Mouse (Mus musculus): ENCODE results near the gene Tspan8.
"Not testable (repeated sequence)": the region's sequence is repeated elsewhere in the genome, so short reads cannot be mapped to it uniquely, and the experiment has no call there.

Gene Tspan8

DNA sequence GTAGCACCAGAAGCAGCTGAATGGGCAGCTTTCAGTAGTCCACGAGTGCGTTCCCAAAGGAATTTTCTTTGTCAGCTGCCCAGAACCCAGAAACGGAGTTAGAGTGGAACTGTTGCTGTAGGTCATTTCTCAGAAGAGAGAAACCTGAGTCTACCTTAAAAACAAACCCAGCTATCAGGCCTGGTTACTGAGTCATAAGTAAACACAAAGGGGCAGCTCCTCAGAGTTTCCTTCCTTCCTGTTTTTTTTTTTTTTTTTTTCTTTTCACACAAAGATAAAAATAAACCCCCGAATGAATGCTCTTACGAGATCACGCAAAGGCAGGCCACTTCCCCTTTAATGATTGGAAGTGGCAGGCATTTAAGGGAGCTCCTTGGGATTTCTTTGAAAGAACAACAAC lies at the start of gene Tspan8:
TSS of gene Tspan8 (plus strand) at position 322 of the 400 bp plus-strand sequence.
- no peak for DNase-seq (ENCODE audit: low read depth)

DNA sequence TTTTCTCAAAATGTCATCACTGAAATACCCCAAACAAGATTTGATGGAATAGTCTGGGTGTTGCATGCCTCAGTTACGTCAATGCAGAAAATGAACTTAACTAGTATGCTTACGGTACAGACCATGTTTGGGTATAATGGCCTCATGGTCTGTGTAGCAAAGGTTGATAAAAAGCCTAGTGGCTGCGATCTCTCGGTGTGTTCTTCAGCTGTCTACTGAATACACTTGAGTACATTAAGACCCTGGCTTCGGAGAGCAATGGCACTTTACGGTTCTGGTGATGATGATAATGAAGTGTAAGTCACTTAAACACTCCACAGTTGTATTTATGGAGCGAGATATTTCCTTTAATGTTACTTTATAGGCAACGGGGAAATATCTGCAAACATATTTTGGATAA lies 46.6 kb upstream of the Tspan8 start:
- no peak for DNase-seq (ENCODE audit: low read depth)

DNA sequence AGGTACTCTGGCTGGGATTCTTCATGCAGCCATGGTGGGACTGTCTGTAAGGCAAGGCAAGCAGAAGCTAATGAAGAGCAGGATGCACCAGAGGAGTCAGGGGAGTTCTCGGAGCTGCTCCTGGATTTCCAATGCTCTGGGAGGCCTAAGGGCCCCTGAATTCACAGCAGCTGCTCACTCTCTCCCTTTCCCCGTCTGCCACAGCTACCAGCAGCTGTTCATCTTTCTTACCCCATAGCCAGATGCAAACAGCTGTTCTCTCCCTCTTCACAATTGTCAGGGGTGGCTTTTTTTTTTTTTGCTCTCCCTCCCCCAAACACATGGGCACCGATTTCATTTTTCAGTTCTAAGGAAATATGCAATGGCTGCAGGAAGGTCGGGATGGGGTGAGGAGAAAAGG lies 42.2 kb upstream of the Tspan8 start:
- DNase-seq (ENCODE audit: low read depth) = no peak

DNA sequence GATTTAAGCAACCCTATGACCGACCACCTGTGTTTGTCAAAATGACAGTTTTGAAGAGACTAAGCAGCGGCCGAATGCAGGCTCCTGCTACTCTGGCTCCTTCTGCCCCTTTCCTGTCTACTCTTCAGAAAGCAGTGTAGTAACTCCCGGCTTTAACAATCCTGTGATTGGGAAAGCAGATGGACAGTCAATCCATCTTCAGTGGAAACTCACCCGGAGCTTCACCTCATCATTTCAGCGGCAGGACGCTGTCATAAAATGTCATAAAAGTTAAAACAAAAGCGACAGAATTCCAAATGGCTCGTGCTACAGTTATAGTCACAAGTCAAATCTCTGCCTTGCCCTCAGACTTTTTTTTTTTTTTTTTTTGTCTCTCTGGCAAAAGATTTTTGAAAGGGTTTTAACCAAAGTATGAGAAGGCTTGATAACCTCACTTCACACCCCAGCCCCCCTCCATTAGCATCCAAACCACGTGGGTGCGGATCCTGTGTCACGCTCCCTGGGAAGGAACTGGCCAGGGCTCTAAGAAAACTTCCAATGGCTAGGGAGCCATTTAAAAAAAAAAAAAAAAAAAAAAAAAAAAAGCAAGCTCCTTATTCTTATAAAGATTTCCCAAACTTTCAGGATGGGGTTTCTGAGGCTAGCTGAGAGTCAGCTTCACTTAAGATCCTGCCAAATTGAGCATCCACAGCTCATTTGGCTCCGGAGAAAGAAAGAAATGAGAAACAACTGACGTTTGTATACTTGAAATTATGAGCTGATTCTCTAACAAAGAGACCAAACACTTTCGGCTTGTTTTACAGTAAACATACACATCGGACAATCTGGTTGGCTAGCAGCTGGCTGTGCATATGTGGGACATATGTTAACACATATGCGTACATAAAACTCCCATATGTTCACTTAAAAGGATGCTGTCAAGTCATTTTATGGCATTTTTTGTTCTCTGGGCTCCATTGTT lies 40.4 kb upstream of the Tspan8 start:
- no peak for DNase-seq (ENCODE audit: low read depth)

DNA sequence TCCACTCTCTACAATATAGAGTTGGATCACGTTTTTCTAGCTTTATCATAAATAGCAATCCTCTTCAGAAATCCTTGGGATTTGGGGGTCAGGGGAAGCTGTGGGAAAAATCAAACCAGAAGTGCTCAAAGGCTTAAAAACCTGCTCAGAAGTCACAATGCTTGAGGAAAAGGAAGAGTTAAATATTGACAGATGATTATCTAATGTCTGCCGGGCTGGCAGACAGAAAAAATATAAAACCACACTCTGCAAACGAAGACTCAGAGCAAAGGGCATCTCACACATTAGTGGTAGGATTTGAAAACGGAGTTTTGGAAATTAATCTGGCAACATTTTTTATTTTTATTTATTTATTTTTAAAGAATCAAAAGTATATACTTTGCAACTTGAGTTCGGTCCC lies 39.3 kb upstream of the Tspan8 start:
- DNase-seq (ENCODE audit: low read depth) = no peak

DNA sequence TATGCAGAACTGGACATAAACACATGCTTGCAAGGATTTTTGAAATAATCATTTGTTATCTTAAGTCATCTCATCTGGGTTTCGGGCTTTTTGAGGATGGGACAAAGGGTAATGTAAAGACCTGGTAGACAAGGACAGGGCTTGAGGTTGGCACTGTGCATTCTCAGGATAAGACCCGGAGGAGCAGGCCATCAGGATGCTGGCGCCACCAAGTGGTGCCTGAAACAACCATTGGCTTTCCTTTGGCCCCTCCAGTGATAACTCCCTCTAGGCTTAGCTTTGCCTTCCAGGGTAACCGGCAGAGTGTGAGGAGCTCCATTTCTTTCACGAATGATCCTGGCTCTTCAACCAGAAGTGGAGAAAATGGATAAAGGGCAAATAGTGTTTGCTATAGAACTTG lies 38.0 kb upstream of the Tspan8 start:
- DNase-seq (ENCODE audit: low read depth) = no peak

DNA sequence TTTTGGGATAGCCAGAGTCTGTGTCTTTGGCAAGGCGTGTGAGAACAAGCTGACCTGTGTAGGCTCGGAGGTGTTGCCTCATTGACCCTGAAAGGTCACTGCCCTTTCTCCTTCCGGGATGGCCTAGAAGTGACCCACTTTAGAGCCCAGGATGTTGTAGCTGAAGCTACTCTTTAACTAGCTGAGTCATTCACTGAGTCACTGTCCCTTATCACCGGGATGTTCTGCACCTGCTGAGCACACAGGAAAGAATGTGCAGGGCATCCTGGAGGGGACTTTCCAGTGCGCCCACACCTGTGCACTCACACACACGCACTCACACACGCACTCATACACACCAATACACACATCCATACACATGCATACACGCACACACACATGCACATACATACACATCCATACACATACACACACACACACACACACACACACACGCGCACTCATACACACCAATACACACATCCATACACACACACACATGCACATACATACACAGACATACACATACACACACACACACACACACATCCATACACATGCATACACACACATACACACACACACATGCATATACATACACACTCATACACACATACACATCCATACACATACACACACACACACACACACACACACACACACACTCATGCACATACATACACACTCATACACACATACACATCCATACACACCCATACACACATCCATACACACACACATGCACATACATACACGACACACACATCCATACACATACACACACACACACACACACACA lies 36.2 kb upstream of the Tspan8 start:
- DNase-seq (ENCODE audit: low read depth) = no peak

DNA sequence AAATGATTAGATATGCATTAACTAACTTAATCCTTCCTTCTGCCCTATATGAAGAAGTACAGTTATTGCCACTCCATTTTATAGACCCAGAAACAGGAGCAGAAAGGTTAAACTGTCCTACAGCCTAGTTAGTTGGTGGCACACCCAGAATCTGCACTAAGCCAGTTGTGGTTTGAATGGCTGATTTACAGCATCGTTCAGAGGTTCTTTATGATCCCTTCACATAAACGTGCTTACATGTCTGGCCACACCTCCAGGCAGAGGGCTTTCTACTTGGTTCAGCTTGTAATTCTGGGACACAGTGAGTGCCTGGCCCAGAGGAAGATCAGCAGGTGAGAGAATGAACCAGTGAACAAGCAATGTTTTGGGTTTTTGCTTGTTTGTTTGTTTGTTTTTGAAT lies 33.4 kb upstream of the Tspan8 start:
- DNase-seq (ENCODE audit: low read depth) = no peak

DNA sequence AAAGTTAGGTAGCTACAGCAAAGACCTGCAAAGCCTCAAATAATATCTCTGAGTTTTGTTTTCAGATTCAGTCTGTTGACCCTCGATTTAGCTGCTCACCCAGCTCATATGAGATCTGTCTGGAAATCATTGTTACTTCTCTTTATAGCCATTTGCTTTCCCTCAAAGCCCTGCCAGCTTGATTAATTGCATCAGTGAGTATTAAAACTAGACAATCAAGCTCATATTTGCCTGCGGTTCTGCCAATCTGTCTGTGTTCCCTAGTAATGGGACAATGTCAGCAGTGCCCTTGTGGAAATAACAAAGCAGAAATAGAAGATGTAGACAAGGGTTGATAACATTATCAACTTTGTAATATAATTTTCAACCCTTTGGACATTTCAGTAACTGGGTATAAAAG lies 25.8 kb upstream of the Tspan8 start:
- no peak for DNase-seq (ENCODE audit: low read depth)

DNA sequence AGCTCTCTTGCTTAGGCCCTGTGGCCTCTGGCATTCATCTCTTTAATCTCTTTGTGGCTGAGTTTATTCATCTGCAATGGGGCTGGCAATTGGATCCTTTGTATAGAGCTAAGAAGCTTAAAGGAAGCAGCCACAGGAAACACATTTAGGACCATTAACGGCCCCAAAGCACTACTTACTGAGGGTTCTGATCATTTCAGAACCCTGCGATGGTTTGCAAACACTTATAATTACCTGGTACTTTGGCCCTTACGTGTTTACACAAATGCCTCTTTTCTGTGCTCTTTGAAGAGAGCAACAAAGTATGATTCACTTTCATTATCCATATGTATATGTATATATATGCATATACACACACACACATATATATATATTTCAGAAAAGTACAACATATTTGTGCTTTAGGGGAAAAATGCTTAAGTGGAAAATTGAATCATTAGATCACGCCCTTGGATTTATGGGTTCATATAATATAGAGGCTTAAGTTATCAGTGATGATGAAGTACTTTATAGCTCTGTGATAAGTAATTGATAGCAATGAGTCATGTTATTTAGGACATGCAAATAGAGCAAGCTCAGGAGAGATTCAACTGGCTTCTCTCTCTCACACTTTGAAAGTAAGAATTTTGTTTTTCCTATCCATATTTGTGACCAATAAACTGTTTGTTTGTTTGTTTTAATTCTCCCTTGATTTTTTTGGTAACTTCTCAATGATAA lies 20.4 kb upstream of the Tspan8 start:
- no peak for DNase-seq (ENCODE audit: low read depth)

DNA sequence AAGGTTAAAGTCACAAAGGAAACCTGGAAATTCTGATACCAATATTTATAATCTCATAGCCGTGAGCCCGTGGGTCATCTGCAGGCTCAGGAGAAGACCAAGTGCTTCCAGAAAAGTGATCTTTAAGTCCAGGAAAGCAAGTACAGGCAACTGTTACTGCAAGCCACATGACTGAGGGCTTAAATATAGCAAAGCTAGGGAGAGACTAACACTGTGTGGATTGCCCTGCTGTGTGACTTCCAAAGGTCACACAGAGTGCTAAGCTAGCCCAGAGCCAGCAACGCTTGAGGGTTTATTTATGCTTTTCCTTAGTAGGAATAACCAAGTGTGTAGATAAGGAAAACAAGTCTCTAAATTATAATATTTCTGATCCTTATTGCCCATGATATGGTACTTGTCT lies 15.2 kb upstream of the Tspan8 start:
- DNase-seq (ENCODE audit: low read depth) = no peak

DNA sequence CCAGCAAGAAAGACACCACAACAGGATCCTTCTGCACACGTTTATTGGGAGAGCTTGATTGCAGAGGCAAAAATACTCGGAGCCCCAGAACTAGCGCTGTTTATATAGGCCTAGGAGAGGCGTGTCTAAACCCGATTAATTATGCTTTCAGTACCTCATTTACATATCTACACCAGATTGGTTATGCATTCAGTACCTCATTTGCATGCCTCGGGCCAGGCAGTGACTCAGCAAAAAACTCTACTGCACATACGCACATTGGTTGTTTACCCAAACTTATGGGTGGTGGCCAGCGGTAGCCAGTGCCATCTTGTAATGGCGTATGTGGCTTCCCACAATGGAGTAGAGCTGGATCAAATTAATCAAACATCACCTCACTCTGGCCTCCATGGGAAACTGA lies 13.6 kb upstream of the Tspan8 start:
- DNase-seq (ENCODE audit: low read depth) = not testable (repeated sequence)

DNA sequence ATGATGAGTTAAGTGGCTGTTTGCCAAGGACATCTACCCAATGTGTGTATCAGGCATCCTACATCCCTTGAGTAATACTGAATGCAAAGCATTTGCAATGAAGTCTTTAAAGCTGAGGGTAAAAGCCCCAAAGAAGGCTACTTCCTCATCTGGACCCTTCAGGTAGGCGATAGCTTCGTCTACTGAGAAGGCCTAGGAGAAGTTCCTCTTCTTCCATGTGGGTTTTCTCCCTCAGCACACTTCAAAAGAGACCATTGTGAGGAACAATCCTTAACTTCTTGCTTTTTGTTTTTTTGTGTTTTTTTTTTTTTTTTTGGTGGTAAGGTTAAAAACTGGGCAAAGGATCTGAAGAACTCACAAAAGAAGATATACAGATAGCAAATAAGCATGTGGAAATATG lies 12.9 kb upstream of the Tspan8 start:
- DNase-seq (ENCODE audit: low read depth) = no peak

DNA sequence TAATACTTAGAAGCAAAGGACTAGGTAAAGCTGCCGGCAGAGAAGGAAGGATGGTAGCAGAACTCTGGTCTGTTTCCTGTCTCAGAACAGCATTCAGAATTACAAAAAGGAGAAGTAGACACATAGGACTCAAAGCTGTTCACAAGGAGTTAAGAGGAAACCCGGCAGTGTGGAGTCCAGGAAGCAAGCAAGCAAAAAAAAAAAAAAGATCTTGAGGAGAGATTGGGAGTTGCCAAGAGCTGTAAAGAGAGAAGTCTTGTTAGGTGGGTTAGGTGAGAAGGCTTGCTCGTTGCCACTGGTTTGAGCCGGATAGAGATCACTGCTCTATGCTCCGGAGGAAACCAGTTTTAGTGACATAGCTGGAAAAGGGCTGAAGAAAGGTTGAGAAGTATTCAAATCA lies 10.6 kb upstream of the Tspan8 start:
- DNase-seq (ENCODE audit: low read depth) = no peak

DNA sequence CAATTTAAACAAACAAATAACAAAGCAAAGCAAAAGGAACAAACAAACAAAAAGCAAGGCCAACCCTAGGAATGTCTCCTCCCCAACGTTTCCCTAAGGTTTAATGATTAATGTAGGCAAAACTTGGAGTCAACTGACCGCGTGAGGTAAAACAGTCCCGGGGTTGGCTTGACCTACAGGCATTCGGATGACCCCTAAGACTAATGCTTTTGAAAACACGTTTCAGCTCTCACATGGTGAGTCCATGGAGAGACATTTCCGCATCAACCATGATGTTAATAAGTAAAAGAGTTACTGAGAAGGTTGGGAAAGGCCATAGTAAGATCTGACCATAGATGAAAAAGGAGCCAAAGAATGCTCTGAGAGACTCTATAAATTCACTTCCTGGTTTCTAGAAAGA lies 7.5 kb upstream of the Tspan8 start:
- DNase-seq (ENCODE audit: low read depth) = no peak

DNA sequence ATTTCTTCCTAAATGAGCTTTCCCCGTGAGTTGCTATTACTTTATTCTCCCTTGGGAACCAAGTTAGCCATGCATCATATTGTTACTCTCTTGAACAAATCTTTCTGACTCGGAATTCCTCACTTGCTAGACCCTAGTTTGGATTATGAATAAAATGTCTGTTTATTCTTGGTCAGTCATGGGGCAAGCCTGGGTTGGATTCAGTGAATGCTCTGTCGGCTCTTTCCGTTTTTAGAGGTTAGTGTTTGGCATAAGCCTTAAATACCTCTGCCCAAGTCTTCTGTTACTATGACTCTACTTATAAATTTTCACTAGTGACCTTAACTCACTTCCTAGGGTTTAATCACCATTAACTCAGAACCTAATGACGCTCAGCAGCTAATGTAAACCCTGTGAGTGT lies 5.1 kb upstream of the Tspan8 start:
- DNase-seq (ENCODE audit: low read depth) = no peak

DNA sequence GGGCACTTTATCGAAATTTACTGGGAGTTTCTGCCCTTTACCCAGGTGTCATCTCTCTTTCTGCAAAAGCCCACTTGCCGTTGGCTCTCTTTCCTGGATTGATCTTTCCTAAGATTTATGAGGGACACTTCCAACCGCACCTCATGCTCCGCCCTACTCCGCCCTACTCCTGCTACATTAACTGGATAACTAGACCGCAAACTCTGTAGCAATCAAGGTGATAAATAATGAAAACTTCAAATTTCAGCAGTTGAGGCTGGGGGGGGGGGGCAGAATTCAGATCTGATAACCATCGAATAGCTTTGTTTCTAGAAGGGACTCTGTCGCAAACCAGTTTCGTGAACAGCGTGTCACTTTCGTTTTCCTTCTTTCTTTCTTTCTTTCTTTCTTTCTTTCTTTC lies 1.8 kb upstream of the Tspan8 start:
- DNase-seq (ENCODE audit: low read depth) = no peak

DNA sequence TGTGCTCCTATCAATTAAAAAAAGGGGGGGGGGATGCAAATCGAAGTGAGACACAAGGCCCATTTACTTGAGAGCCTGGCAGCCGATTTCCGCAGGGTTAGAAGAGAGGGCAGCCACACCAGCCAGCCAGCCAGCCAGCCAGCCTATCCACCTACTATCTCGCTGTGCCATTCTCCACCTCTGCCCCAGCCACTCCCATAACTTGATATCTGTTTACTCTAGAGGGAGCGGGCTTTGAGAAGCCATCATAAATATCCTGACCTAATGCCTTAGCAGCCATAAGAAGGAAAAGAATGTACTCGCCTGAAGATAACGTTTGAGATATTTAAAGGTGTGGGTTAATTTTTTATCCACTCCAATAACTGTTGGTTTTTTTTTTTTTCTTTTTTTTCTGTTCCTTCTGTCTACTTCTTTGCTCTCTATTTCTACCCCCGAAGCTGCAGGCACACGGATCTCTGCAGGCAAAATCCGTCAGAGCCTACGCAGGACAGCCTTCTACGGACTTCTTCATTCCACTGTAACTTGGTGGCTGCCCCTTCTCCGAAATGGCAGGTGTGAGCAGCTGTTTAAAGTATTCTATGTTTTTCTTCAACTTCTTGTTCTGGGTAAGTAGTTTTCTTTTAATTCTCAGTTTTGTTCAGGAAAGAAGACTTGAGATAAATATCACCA lies 558 bp downstream of the Tspan8 start:
- no peak for DNase-seq (ENCODE audit: low read depth)

DNA sequence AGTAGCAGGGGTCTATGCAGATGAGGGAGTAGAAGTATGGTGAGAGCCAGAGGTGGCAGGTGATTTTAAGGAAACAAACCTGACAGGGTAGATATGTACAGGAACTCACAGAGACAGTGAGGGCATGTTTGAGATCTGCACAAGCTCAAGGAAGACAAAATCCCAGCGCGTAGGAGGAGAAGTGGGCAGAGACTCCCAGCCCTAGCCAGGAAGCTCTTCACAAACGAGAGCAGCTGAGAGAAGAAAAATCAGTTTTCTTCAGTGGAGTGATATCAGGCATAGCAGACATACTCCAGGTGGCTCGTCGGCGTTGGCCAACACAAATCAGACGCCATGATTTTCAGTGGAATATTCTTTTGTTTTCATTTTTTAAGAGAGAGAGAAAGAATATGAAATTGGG lies 8.7 kb downstream of the Tspan8 start:
- no peak for DNase-seq (ENCODE audit: low read depth)

DNA sequence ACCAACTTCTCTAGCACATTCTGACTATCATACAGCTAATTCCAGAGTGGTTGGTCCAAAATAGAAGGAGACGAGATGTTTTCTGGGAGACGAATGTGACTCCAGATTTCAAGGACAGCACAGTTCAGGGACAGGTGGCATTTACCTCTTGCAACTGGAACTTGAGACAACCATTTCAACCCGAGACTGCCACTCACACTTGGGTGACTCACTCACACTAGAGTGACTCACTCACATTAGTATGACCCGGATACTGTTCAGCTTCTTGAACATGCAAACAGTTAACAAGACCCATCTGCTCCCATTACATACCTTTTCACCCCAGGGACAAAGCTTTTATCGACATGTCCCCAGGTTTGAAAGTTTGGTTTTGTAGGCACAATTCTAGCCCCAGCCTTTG lies 12.2 kb downstream of the Tspan8 start:
- DNase-seq (ENCODE audit: low read depth) = no peak

DNA sequence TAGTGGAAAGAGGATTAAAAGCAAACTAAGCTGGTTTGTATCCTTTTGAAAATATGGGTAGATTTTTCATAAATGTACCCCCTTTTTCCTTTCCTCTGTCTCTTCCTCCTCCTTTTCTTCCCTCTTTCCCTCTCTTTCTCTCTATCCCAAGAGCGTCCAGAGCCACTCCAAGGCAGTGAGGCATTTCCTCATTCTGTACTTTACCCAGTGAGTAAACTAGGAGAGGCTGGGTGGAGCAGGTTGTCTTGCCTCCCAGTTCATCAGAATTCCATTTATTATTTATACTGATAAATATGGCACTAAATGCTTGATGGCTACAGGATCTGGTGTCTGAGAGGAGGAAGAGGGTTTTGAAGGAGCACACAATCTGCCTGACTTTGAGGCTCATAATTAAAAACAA lies 13.1 kb downstream of the Tspan8 start:
- no peak for DNase-seq (ENCODE audit: low read depth)

DNA sequence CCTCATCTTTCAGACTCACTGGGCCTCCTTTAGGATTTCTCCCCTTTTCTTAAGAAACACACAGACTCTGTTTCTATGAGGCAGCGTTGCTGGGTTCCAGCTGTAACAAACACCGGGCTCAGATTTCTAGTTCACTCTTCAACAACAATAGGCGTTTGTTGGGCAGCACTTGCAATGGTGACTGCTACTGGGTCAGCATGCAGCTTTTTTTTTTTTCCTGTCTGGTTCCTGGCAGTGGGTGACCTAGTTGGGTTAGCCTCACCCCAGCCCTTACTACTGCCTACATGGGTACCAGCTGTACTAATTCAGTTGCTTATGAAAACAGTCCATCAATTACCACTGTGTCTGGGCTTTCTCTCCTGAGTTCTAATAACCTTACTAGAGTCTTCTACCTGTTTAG lies 14.1 kb downstream of the Tspan8 start:
- no peak for DNase-seq (ENCODE audit: low read depth)

Measured in induced T-regulatory cell, adult 2 months (primary cell).